Mouse (Mus musculus) kidney, adult 8-10 months (tissue): ENCODE results near the gene Insig1.
A peak's percentile ranks its signal among the peaks of the same experiment; 100 is the strongest.

ENCODE experiments used
- DNase-seq, 2 experiments: peaks; one replicate each; pipeline ENCODE4 v3.0.0; 2022

The Insig1 gene

DNA sequence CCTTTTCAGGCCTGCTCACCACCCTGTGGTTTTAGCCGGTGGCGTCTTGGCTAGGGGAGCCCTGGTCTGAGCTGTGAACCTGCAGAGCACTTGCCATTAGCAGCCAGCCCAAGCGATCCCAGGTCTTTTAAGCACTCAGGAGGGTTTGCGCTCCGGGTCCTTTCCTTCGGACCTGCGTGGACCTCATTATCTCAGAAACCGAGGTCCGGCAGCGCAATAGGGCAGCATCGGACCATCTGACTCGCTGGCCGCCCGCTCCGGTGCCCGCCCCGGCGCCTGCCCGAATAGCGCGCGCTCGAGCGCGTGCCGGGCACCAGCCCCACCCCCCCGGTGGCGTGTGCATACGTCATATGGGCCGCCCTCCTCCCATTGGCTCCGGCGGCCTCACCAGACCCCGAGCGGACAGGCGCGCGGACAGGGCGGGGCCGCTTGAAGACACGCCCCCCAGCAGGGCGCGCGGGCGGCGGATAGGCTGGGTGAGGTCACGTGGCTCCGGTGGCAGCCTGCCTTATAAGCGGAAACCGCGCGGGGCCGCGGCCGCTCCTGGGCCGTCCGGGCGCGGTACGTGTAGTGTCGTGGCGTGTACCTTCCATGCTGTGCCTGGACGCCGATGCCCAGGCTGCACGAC lies at the start of gene Insig1:
Insig1 (plus strand) TSS at position 536 of the 628 bp plus-strand sequence.
- peak; percentile 98 for DNase-seq

DNA sequence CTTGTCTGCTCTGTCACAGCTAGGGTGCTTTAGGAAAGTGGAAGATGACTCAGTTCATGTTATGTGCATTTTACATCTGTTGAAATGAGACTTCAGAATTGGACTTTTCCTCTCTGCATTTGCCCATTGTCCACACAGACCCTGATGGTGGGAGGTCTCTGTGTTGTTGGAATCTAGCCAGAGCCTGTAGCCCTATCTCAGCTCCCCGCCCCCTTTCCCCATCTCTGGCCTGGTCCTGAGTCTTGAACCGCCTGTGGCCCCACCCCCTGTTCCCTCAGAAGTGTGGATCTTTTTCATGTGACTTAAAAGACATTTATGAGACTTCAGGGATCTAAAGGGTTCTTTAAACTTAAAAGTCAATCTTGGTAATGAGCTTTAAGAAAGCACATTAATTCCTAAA lies 47.7 kb upstream of the Insig1 start:
- no peak for DNase-seq

DNA sequence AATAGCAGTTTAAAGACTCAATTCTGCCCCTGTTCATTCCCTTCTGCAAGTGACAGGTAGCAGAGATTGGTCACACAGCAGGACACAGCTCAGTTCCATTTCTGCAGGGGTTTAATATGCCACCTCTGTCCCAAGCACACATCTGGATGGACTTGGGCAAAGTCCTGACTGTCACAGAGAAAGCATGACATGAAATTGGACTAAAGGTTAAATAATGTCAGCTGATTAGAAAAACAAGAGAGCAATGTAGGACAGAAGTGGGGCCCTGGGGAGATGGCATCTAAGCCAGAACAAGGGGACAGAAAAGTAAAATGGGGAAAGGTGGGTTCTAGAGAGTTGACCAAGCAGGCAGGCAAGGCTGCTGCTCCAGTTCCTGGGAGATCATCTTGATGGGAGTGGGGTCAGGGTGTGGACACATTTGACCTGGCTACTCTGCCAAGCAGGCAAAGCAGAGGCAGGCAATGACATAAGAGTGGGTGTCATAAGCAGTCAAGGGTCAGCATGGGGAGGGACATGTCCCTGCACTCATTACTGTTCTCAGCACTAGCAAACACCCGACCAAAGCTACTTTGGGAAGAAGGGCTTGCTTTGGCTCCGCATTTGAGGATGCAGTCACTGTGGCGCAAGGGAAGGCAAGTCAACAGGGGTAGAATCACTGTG lies 39.5 kb upstream of the Insig1 start:
- no peak for DNase-seq

DNA sequence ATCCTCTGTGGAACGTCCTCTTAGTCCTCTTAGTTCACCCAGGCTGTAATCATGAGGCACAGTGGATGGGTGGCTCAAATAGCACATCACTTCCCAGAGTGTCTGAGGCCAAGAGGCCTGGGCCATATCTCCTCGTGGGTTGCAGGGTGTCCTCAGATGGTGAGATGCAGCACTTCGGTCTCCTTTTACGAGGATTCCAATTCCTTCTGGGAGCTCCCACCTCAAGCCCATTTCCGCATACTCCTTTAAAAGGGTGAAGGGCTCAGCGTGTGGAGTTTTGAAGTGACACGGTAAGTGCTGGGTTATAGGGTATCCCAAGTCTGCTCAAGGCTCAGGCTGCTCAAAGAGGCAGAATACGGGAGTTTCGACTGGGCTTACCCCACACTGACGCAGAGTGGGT lies 38.3 kb upstream of the Insig1 start:
- DNase-seq: no peak

DNA sequence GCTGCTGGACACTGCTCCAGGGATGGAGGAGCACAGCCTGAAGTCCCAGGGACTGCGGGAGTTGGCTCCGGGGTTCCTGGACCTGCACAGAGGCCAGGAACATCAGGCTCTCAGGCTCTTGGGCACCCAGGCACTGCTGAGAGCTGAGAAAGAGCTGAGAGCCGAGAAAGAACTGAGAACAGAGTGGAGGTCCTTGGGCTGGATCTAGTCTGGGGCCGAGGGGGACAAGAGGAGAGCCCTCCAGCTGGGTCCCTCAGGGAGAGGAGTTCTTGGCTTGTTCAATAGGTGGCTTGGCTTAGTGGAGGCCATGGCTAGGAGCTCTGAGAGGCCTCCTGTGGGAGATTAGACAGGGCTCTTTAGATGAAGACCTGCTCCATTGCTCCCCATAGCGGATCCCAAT lies 37.9 kb upstream of the Insig1 start:
- DNase-seq: no peak

DNA sequence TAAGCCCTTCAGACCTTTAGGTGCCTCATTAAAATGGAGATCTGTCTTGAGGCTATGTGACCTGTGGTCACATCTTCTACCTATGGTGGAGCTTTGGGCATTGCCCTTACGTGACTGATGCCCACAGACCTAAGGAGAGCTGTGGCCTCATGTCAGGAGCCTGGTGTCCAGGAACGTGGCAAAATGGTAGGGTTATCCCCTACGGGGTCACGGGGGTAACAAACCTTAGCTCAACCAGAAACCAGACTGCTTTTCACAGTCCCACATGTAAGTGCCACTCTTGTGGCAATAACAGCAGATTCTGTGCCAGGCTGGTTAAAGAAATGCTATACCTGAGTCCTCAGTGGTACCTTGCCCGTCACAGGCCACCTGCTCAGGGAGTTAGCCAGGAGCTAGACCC lies 37.3 kb upstream of the Insig1 start:
- no peak for DNase-seq

DNA sequence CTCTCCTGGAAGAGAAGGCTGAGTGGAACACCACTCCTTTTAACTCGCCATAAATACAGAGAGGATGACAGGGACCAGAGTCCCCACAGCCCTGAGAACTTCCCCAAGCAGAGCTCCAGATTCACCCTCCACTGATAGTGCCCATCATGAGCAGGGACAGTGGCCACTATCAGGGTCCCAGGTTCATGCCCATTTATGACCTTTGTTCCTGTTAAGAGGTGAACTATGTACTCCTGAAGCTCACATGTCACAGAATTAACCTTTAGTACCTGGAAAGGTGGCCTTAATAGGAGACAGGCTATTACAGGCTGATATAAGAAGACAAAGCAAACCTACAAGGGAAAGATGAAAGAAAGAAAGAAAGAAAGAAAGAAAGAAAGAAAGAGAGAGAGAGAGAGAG lies 35.2 kb upstream of the Insig1 start:
- DNase-seq: no peak

DNA sequence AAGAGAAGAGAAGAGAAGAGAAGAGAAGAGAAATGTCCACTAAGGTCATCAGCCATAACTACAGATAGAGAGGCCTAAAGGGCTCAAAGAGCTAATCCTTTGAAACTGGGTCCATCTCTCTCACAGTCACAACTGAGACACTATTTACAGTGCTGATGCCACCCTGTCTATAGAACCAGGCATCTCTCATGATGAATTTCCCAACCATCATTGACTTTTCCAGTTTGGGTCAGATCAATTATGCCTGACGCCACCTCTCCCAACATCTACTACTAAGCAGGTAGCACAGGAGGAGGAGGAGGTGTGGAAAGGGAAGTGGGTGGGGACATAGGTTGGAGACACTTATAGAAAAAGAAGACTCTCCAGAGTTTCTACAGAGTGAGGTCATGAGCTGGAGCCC lies 34.6 kb upstream of the Insig1 start:
- no peak for DNase-seq

DNA sequence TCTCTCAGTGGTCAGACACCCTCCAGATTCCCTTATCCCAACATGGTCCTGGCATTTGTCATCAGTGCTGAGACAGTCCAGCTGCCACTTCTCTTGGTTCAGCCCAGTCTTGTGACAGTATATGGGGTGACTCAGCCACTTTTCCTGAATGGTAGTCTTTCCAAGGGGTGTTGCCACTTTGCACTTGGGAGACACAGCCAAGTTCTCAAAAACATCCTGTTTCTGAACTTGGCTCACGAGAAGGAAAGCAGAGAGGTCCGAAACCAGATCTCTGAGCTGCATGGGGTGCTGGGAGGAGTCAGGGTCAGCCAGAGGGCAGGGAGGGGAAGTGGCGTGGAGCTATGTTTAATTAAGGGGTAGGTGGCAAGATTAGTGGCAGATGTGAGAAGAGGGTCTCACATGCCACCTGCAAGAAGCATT lies 34.0 kb upstream of the Insig1 start:
- DNase-seq: peak; percentile 52 to 65

DNA sequence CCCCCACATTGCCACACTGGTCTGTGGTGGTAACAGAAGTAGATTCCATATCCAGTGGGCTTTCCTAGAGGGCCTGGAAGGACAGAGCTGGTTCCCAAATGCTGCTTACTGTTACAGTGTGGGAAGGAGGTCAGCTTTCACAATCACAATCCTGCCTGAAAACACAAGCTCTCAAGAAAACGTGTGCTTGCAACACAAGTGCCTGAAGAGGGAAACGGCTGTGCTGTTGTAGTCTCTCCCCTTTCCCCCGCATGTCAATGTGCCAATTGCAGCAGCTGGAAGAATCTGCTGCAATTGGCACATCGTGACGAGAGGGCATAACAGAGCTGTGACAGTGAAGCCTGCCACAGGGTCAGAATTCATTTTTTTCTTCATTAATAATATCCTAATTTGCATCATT lies 33.5 kb upstream of the Insig1 start:
- DNase-seq: no peak

DNA sequence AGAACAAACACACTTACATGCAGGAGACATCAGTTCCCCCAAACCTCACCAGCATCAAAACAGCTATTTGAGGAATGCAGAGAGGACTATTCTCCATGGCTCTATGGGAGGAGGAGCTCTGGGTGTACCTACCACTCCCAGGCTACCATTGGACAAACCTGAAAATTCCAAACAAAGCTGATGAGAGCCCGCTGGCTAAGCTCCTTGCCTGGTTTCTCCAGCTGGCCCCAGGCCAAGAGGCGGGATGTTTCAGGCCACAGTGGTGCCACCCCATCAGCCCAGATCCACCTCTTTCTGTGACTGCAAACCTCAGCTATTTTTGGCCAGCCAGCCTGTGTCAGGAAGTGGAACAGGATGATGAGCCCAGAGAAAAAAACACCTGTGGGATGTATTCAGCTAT lies 33.0 kb upstream of the Insig1 start:
- DNase-seq: peak; percentile 86 to 90

DNA sequence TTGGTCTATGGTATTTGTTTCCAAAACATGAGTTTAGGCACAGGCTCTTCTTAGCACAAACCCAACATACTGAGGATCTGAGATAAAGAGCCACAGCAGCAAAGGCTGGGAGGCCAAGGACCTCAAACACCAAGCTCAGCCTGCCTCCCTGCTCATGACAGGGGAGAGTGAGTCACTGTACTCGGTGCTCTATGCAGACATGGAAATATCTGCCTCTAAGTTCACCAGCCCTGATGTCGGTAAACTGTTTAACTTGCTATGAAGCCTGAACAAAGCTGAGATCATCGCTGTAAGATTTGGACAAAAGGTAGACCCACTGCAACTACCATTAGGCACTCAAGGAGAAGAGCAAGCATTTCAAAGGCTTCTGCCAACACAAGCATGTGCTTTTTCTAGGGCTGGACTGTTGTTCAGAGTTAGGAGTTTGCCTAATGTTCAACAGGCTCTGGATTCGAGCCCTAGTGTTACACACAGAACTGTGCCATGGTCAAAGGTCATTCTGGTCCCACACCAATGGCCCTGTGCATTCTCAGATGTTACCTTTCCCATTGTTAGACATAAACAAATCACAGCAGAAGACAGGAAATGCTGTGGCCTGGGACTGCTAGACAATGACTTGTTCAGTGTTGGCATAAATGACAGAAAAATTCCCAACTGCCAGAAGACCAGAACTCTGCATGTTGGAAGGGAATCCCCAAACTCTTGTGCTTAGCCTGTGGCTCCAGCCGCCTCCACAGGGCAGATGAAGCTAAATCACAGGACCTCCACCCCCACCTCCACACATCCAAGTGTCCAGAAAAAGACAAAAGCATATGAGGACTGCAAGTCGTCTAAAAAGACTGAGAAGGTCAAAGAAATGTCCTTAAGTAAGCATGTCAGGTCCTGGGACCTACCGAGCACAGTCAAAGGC lies 31.2 kb upstream of the Insig1 start:
- DNase-seq: peak; percentile 22 to 53

DNA sequence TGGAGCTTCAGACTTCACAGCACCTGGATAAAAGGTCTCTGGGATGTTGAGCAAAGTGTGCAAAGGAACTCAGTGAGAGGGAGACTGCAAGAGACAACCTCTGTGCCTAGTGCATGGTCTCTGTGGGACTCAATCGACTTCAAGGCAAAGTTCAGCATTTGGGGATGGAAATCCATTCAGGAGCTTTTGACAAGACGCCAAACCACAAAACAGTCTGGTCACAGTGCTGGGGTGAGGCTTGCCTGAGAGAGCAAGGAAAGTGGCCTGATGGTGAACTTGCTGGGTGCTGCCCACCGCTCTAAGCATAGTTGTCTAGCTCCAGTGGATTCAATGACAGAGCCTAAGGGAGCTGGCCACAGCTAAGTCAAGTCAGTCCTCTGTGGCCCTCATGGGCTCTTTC lies 30.4 kb upstream of the Insig1 start:
- DNase-seq: no peak

DNA sequence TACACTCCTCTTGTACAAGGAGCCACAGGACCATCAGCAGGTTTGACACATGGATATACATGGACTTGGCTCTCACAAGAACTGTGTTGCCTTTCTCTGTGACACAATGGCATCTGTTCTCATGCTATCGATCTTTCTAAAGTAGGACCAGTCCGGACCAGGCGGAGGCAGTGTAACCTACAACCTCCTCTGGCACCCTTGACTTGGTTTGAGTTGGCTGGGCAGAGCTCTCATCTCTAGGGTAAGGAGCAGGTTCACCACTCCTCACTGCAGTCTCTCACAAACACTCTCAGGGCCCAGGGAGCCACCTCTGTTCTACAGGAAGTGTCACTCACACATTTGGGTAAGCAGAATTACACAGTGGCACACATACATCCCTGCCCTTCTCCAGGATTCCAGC lies 29.1 kb upstream of the Insig1 start:
- no peak for DNase-seq

DNA sequence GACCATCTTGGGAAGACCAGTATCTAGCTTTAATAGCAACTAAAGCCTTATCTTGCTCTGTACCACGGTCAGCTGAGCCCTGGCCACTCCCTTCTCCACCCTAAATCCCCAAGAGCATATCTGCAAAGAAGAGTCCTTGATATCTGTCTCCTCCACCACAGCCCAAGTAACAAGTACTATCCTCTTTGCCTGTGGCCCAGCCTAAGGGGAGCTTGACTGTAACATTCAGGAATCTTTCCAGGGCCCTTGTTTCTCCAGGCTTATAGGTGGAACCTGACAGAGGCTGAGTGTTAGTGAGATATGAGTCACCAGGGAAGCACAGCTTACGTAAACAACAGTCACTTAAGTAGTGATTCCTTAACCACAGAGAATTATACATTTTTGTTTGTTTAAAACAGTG lies 28.4 kb upstream of the Insig1 start:
- DNase-seq: no peak

DNA sequence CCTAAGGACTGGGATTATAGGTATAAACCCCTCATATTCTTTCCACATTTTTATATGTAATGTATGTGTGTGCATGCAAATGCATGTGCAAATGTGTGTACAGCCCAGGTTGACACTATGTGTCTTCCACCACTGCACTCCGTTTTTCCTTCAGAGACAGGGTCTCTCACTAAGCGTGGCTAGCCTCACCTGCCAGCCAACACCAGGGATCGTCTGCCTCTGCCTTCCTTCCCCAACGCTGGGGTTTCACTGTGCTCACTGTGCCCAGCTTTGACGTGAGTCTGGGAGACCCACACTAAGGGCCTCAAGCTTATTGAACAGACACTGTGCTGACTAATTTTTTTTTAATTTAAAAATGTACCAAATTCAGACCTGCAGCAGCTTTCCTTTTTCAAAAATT lies 27.8 kb upstream of the Insig1 start:
- no peak for DNase-seq

DNA sequence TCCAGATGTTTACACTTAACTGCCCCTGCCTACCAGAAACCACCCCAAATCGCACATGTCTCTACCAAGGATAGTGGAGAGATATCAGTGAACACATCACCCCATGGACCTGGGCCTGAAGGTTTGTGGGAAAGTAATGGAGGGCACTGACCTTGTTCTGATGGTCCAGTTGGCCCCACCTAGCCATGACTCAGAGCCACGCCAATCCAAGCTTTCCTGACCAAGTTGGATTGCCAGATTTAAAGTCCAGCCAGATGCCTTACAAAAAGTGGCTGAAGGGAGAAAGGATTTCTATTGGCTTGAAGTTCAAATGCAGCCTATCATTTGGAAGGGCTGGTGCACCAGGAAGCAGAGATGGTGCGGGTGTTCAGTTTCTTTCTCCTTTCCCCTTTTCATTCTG lies 24.2 kb upstream of the Insig1 start:
- no peak for DNase-seq

DNA sequence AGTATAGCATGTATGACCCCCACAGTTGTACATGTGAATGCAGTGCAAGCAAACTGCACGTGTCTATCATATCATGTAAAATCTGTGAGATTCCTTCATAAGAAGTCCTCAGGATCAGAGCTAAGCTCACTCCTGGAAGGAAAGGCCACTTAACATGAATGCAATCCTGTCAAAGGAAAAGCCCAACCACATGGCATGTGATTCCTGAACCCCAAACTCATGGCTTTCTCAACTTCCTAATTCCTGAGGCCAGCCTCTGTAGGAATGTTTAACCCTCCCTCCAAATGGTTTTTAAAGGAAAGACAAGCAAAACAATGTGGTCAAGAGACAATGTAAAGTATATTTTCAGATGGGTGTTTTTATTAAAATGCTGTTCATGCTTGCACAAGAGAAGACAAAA lies 23.2 kb upstream of the Insig1 start:
- DNase-seq: no peak

DNA sequence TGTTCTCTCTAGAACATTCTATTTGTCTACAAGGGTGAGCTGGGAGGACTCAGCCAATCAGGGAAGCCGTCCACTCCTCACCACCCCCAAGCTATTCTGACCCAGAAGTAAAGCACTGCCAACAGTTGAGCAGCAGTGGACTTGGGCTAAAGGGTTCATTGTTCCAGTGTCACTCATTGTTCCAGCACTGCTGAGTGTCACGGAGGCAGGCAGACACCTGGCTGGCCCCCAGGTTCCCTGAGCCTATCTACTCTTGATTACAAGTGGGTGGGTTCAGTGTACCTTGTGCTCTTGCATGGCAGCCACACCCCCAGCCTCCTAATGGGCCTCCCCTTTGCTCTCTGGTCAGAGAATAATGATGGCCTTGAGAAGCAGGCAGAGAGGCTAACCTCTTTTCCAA lies 15.7 kb upstream of the Insig1 start:
- peak; percentile 82 to 89 for DNase-seq

DNA sequence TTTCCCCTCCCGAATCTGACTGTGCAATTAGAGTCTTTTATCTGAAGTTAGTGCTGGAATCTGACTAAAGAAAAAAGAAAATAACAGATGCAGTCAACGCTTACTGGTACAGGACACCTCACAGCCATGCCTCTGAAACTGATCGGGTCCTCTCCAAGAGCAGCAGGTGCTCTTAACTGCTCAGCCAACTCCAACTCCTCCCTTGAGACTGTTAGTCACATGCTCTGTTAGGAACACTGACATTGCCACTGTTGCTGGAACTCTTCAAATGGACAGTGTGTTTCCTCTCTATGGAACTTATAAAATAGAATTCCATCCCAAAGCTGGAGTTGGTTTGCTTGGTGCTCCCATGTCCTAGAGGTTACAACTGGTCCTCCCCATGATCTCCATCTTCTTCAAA lies 14.3 kb upstream of the Insig1 start:
- no peak for DNase-seq

DNA sequence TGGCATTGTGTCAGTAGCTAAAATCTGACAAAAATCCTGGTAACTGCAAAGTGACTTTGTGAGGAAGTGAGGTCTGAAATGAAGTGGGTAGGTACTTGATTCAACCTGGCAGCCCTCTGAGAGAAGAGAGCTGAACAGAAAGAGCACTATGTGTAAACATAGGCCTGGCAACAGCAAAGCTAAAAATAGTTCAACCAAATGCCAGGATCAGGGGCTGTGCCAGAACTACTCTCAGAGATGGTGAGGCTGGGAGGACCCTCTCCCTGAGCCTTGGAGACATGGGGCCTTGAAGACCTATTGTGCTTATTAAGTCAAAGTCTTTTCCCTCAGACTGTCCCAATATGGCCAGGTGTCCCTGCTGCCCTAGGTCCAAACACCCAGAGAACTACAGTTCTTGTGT lies 10.7 kb upstream of the Insig1 start:
- no peak for DNase-seq

DNA sequence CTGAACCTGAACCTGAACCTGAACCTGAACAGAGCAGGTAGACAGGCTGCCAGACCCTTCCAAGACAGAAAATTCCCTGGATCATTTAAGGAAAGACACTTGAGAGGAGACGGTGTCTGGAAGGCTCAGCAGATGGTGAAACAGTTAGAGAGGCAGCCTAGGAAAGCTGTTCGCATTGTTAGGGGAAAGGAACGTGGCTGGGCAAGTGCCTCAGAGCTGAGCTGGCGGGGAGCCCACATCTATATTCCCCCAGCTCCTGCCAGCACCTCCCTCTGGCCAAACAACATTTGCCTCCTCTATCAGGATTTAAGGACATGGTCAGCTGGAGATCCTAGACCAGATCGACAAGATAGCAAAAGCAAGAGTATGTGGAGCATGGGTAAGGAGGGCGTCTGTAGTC lies 10.2 kb upstream of the Insig1 start:
- no peak for DNase-seq

DNA sequence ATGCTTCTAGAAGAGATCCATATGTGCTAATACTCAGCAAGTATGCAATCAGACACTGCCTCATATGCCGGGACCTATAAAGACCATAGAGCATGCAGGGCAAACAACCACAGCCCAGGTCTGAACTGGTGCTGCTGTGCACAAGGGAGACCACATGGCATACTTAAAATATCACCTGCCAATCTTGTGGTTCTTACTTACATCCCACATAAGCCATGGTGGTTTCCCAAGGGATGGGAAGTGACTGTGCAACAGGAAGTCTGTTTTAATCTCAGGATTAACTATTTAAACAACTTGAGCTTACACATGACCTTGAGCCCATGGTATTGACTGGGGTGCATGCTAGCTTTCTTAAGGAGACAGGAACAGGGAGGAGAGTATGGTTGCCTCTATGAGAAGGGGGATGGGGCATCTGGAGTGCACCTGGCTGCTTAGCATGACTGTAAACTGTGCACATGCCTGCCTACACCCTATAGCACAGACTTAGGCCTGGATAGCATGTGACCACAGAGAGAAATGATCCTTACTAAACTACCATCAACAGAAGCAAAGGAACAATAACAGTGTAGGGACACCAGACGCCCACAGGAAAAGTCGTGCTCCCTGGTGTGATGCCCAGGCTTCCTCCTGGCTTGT lies 7.1 kb upstream of the Insig1 start:
- DNase-seq: no peak

DNA sequence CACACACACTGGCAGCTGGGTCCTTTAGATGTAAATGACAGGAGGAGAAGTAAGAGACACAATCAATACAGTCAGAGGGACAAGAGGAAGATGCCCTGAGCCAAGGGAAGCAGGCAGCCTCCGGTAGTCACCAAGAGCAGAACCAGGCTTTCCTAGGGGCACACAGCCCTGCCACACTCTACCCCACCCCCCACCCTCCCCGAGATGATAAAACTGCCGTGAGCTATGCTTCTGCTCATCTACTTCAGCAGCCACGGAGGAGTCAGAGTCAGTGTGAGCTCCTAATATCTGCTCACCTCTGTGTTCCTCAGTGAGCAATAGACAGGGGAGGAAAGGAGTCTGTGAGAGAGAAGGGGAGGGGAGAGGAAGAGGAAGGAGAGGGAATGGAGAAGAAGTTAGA lies 5.9 kb upstream of the Insig1 start:
- DNase-seq: no peak
